Mouse (Mus musculus) E14TG2a.4 (cell line): ENCODE results near the gene Hes3.

ENCODE experiments used
- H3K27me3 ChIP-seq: 2 replicates; pipeline ENCODE4 v1.6.1; 2014; ENCODE audit warnings: low read length, control low read depth; ENCODE audit not compliant: insufficient read depth
- H3K36me3 ChIP-seq: 2 replicates; pipeline ENCODE4 v1.6.1; 2014; ENCODE audit warnings: low read length, control low read depth; ENCODE audit not compliant: insufficient read depth
- H3K4me1 ChIP-seq: replicated peaks from 2 replicates; pipeline ENCODE4 v1.6.1; 2014; ENCODE audit warnings: low read depth, low read length, control low read depth
- H3K4me3 ChIP-seq: replicated peaks from 2 replicates; pipeline ENCODE4 v1.5.1; 2014; ENCODE audit warnings: mild to moderate bottlenecking, low read length
- H3K9me3 ChIP-seq: 2 replicates; pipeline ENCODE4 v1.6.1; 2014; ENCODE audit warnings: low read length, control low read depth
- CTCF ChIP-seq: conservative IDR thresholded peaks from 2 replicates; pipeline ENCODE4 v1.5.1; 2014; ENCODE audit warnings: low read length
- NANOG ChIP-seq: IDR thresholded peaks from 2 replicates; pipeline ENCODE4 v1.6.1; 2014; ENCODE audit warnings: borderline replicate concordance, low read length, mixed read lengths
- POU5F1 ChIP-seq: IDR thresholded peaks from 2 replicates; pipeline ENCODE4 v1.6.1; 2014; ENCODE audit warnings: low read length, borderline replicate concordance

Hes3 gene

GRCm38 (mm10) chr4:152281601-152282000, 9.9 kb downstream of the Hes3 start:
- no peaks in the 10 kb centered on the region for H3K9me3 ChIP-seq
- peaks cover 57% of the 10 kb centered on the region for H3K27me3 ChIP-seq
- H3K4me3 ChIP-seq, result no peak overlapping the region
- peaks cover 73% of the 10 kb centered on the region for H3K4me1 ChIP-seq
- H3K36me3 ChIP-seq, result no peaks in the 10 kb centered on the region
- TF ChIP-seq NANOG (no peak), CTCF (no peak), POU5F1 (no peak)

- H3K36me3 ChIP-seq, result no peaks in the 10 kb centered on the region
- peaks cover 70% of the 10 kb centered on the region for H3K4me1 ChIP-seq
- H3K9me3 ChIP-seq, result no peaks in the 10 kb centered on the region
- TF ChIP-seq CTCF, result no peak
- no peak for TF ChIP-seq NANOG
- no peak for TF ChIP-seq POU5F1
- peak overlapping the region; percentile 23 for H3K4me3 ChIP-seq
- peaks cover 60% of the 10 kb centered on the region for H3K27me3 ChIP-seq
Observed at GRCm38 (mm10) chr4:152278986-152279385, 12.5 kb downstream of the Hes3 start.

- Histone ChIP-seq H3K4me1 (peaks cover 71% of the 10 kb centered on the region), H3K9me3 (no peaks in the 10 kb centered on the region), H3K36me3 (no peaks in the 10 kb centered on the region), H3K4me3 (no peak overlapping the region), H3K27me3 (peaks cover 55% of the 10 kb centered on the region)
- TF ChIP-seq NANOG (no peak), POU5F1 (no peak), CTCF (peak; percentile 54)
Observed at GRCm38 (mm10) chr4:152277916-152278315, 13.5 kb downstream of the Hes3 start.

- peaks cover 10% of the 10 kb centered on the region; the same call in 1 of the 2 replicates for H3K36me3 ChIP-seq
- peaks cover 42% of the 10 kb centered on the region for H3K27me3 ChIP-seq
- TF ChIP-seq NANOG (no peak), CTCF (peak; percentile 100), POU5F1 (no peak)
- H3K4me3 ChIP-seq, result peak overlapping the region; percentile 35; the same call in 1 of the 2 replicates
- H3K4me1 ChIP-seq, result peaks cover 73% of the 10 kb centered on the region
- H3K9me3 ChIP-seq, result no peaks in the 10 kb centered on the region
Observed at GRCm38 (mm10) chr4:152276389-152277347, 14.8 kb downstream of the Hes3 start.

GRCm38 (mm10) chr4:152274681-152275131, 16.8 kb downstream of the Hes3 start:
- Histone ChIP-seq H3K4me1 (peaks cover 80% of the 10 kb centered on the region), H3K9me3 (no peaks in the 10 kb centered on the region), H3K4me3 (peak overlapping the region; percentile 87), H3K36me3 (peaks cover 18% of the 10 kb centered on the region), H3K27me3 (peaks cover 28% of the 10 kb centered on the region)
- no peak for TF ChIP-seq NANOG
- no peak for TF ChIP-seq POU5F1
- TF ChIP-seq CTCF, result no peak

GRCm38 (mm10) chr4:152273621-152274236, 17.7 kb downstream of the Hes3 start, which contains the start of gene Gpr153:
TSS of gene Gpr153 (plus strand) at chr4:152274232.
- Histone ChIP-seq H3K4me1 (peaks cover 78% of the 10 kb centered on the region), H3K36me3 (peaks cover 18% of the 10 kb centered on the region), H3K27me3 (peaks cover 26% of the 10 kb centered on the region), H3K9me3 (no peaks in the 10 kb centered on the region), H3K4me3 (peak within 1 kb of the TSS; percentile 87)
- TF ChIP-seq CTCF (no peak), NANOG (no peak), POU5F1 (no peak)

GRCm38 (mm10) chr4:152273191-152273590, 18.3 kb downstream of the Hes3 start:
- TF ChIP-seq NANOG (no peak), POU5F1 (no peak), CTCF (no peak)

GRCm38 (mm10) chr4:152272449-152273049, 18.9 kb downstream of the Hes3 start:
- TF ChIP-seq POU5F1 (no peak), CTCF (no peak), NANOG (no peak)
- Histone ChIP-seq H3K27me3 (peaks cover 26% of the 10 kb centered on the region), H3K4me1 (peaks cover 74% of the 10 kb centered on the region), H3K36me3 (peaks cover 27% of the 10 kb centered on the region), H3K9me3 (no peaks in the 10 kb centered on the region), H3K4me3 (no peak overlapping the region)

More at GRCm38 (mm10) chr4:152273191-152273590, 18.3 kb downstream of the Hes3 start:
- H3K36me3 ChIP-seq, result peaks cover 21% of the 10 kb centered on the region
- H3K4me3 ChIP-seq, result peak overlapping the region; percentile 87
- peaks cover 26% of the 10 kb centered on the region for H3K27me3 ChIP-seq
- no peaks in the 10 kb centered on the region for H3K9me3 ChIP-seq
- peaks cover 76% of the 10 kb centered on the region for H3K4me1 ChIP-seq
